23 mouse cellular contexts compared by ENCODE assay signal in the genomic region with DNA sequence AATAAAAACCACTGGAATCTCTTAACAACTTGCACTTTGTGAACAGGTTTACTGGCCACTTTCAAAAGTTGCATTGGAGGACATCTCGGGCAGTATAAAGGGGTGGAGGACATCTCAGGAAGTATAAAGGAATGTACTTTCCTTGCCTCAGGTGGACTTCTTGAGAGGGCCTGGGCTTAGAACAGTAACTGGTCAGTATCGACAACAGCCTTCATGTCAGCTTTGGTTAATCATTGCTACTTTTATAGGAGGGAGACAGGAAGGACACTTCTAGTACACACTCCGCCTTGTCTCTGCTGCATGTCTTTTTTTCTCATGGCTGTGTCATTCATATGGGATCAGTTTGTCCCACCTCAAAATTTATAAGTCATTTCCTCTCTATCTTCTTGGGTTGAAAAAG.
DNase-seq lines count a peak whose midpoint lies in the region; ATAC-seq and TF ChIP-seq lines count a peak whose summit lies in the region.
"Had no signal": no experiment of that assay in that cellular context is flagged by ENCODE, and none has a peak within 500 bp of the region (broad histone marks: within the 10 kb centered on the region; RNA-seq: fewer than 3 reads in every experiment).

No protein-coding gene starts in this region.

- 68% methylated on average over 3 of the region's 3 CpGs for WGBS in kidney, adult 2 months
- WGBS in intestine, embryonic 16.5 days: 66% methylated on average over 3 of the region's 3 CpGs
- 92% methylated on average over 3 of the region's 3 CpGs for WGBS in forebrain, embryonic 14.5 days

- H3K27ac ChIP-seq in kidney, adult 2 months (ENCODE audit: insufficient read depth, low read depth, low read length): no peak overlapping the region
- H3K27ac ChIP-seq in intestine, embryonic 16.5 days (ENCODE audit: low read length): no peak overlapping the region
- no peak overlapping the region for H3K27ac ChIP-seq in forebrain, embryonic 14.5 days (ENCODE audit: low read depth, low read length)
- H3K27ac ChIP-seq: embryonic facial prominence, embryonic 10.5 days; embryonic facial prominence, embryonic 12.5 days; forebrain, embryonic 13.5 days had no signal

- H3K27me3 ChIP-seq in kidney, adult 2 months (replicated peaks; ENCODE audit: control insufficient read depth, insufficient read depth, low read length): no peaks in the 10 kb centered on the region
- H3K27me3 ChIP-seq in intestine, embryonic 16.5 days (replicated peaks; ENCODE audit: control insufficient read depth, insufficient read depth, low read length): no peaks in the 10 kb centered on the region
- H3K27me3 ChIP-seq in forebrain, embryonic 14.5 days (replicated peaks; ENCODE audit: control insufficient read depth, insufficient read depth, low read length): no peaks in the 10 kb centered on the region
- H3K27me3 ChIP-seq: CH12.LX; embryonic facial prominence, embryonic 12.5 days; forebrain, embryonic 13.5 days; Patski had no signal

- no peaks in the 10 kb centered on the region for H3K36me3 ChIP-seq in kidney, adult 2 months (ENCODE audit: control insufficient read depth, insufficient read depth, low read length)
- no peaks in the 10 kb centered on the region for H3K36me3 ChIP-seq in intestine, embryonic 16.5 days (ENCODE audit: control insufficient read depth, insufficient read depth, low read length)
- no peaks in the 10 kb centered on the region for H3K36me3 ChIP-seq in forebrain, embryonic 14.5 days (ENCODE audit: control insufficient read depth, insufficient read depth, low read length)
- H3K36me3 ChIP-seq: embryonic facial prominence, embryonic 12.5 days; G1E had no signal

- intact Hi-C loops in heart, postnatal 25 days (cut with DNase I): no loop called here

- H3K9ac ChIP-seq in intestine, embryonic 16.5 days (ENCODE audit: low read depth, low read length): no peak overlapping the region
- no peak overlapping the region for H3K9ac ChIP-seq in forebrain, embryonic 14.5 days (ENCODE audit: low read length)
- H3K9ac ChIP-seq: embryonic facial prominence, embryonic 12.5 days; forebrain, embryonic 13.5 days had no signal

- no peak overlapping the region for H3K4me2 ChIP-seq in intestine, embryonic 16.5 days (ENCODE audit: low read depth, low read length)
- no peak overlapping the region for H3K4me2 ChIP-seq in forebrain, embryonic 14.5 days (ENCODE audit: low read length)
- H3K4me2 ChIP-seq: embryonic facial prominence, embryonic 12.5 days; forebrain, embryonic 13.5 days had no signal

- TF ChIP-seq CTCF in kidney, adult 2 months (conservative IDR thresholded peaks at IDR 0.05; ENCODE audit: insufficient read depth, insufficient read length, low read depth, low read length): no peak

- peak; percentile 14 for DNase-seq in heart, adult 11 months
- no peak for DNase-seq in heart, postnatal 25 days (ENCODE audit: low spot score)
- DNase-seq in kidney, adult 2 months: peak; percentile 12
- no peak for DNase-seq in kidney, postnatal 10 days
- DNase-seq in yolk sac, embryonic 10.5 days (ENCODE audit: low spot score): peak; percentile 6
- no peak for DNase-seq in forebrain, embryonic 14.5 days (ENCODE audit: low spot score)
- DNase-seq: adrenal gland, adult 8-10 months; adrenal gland, postnatal 14 days; adrenal gland, postnatal 36 days; B cell, adult 2 months; cerebellum, adult 11-12 months; cerebellum, adult 2 months; cerebellum, adult 9-10 months; cerebellum, postnatal 25 days had no signal

- no peak overlapping the region for H3K4me3 ChIP-seq in kidney, adult 2 months (ENCODE audit: insufficient read depth, low read depth, low read length)
- no peak overlapping the region for H3K4me3 ChIP-seq in intestine, embryonic 16.5 days (ENCODE audit: low read length)
- no peak overlapping the region for H3K4me3 ChIP-seq in forebrain, embryonic 14.5 days (ENCODE audit: low read depth, low read length)
- H3K4me3 ChIP-seq: embryonic facial prominence, embryonic 10.5 days; embryonic facial prominence, embryonic 12.5 days; forebrain, embryonic 13.5 days had no signal

- no peak for TF ChIP-seq POLR2A in kidney, adult 2 months (IDR thresholded peaks at IDR 0.05; ENCODE audit: low read depth, low read length)

- peak; percentile 76 for ATAC-seq in intestine, embryonic 16.5 days
- ATAC-seq in forebrain, embryonic 14.5 days: no peak
- ATAC-seq: activated CD4-positive, CD25-positive, alpha-beta regulatory T cell, adult 4 months; CD4-positive, CD25-positive, alpha-beta regulatory T cell, adult 4 months; forebrain, embryonic 13.5 days; Patski had no signal

- no peaks in the 10 kb centered on the region for H3K9me3 ChIP-seq in intestine, embryonic 16.5 days (ENCODE audit: control insufficient read depth, low read length)
- H3K9me3 ChIP-seq in forebrain, embryonic 14.5 days (replicated peaks; ENCODE audit: control insufficient read depth, low read length): no peaks in the 10 kb centered on the region
- H3K9me3 ChIP-seq: embryonic facial prominence, embryonic 10.5 days; embryonic facial prominence, embryonic 12.5 days; forebrain, embryonic 13.5 days had no signal

- H3K4me1 ChIP-seq in kidney, adult 2 months (ENCODE audit: control insufficient read depth, insufficient read depth, low read length): peaks cover 4% of the 10 kb centered on the region
- no peaks in the 10 kb centered on the region for H3K4me1 ChIP-seq in intestine, embryonic 16.5 days (ENCODE audit: control insufficient read depth, insufficient read depth, low read length)
- H3K4me1 ChIP-seq in forebrain, embryonic 14.5 days (ENCODE audit: control insufficient read depth, insufficient read depth, low read length): no peaks in the 10 kb centered on the region
- H3K4me1 ChIP-seq: forebrain, embryonic 13.5 days had no signal

Comparison
In these comparisons a context has a peak if more than half of its experiments do, and no peak if none do; other contexts are left out.
1. DNase-seq: peak in heart, adult 11 months (single experiment), kidney, adult 2 months (single experiment) and yolk sac, embryonic 10.5 days (single experiment); none in heart, postnatal 25 days (single experiment), kidney, postnatal 10 days (single experiment) and forebrain, embryonic 14.5 days (single experiment).